Mouse (Mus musculus) fat pad, adult 2 months (tissue): Measurements from ENCODE around the gene Fmo1.
"Not testable (repeated sequence)": the region's sequence is repeated elsewhere in the genome, so short reads cannot be mapped to it uniquely, and the experiment has no call there.

Source experiments
- DNase-seq: peaks from one replicate; pipeline ENCODE4 v3.0.0-alpha.2; 2011; ENCODE audit warnings: low read depth, low spot score; ENCODE audit errors: extremely low read depth

Fmo1 gene

DNA sequence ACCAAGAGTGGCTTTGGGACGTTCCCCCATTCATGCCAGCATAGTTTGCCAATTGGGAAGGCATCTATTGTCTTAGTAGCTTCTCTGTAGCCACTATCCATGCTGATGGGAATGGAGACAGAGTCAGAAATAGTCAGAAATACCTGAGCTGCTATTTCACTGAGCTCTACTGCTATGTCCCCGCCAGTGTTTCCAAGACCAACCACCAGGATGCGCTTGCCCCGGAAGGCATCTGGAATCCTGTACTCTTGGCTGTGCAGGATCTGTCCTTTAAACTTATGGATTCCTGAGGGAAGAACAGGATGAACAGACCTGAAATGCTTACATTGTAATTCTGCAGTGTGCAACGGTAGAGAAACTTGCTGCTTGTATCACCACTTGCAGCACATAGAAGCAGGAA lies 61.4 kb downstream of the Fmo1 start:
- DNase-seq, result no peak

- no peak for DNase-seq
Measured at GRCm38 (mm10) chr1:162796441-162796840, 70.0 kb downstream of the Fmo1 start.

DNA sequence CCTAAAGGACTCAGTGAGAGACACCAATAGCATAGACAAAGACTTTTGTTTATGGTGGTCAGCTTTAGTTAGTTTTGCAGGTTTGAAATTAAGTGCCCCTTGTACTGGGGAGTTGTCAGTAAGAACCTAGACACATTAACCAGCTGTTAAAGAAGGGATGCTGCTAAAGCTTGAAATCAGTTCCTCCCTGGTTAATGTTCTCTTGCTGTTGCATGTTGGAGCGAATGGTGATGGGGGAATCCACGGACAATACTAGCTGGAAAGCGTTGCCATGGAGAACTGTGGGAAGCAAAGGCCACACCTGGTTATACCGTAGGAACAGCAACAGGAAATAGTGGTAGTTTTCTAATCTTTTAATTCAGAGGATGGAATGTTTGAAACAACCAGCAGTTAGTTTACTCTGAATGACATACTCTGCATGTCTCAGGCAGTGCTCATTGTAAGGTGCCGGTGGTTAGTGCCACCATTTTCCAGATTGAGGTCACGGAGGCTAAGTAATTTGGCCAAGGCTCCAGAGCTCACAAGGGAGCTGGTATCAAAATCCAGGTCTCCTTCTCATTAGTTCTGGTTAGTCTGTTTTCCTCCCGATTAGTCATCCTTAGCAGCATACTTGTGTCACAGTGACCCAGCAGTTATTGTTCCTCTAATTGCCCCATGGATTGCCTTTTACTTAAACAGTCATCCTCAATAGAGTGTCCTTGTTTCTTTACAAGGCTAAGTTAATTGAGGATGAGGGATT lies 73.9 kb downstream of the Fmo1 start:
- DNase-seq, result no peak

GRCm38 (mm10) chr1:162785222-162785621 lies 81.2 kb downstream of the Fmo1 start:
- no peak for DNase-seq

DNA sequence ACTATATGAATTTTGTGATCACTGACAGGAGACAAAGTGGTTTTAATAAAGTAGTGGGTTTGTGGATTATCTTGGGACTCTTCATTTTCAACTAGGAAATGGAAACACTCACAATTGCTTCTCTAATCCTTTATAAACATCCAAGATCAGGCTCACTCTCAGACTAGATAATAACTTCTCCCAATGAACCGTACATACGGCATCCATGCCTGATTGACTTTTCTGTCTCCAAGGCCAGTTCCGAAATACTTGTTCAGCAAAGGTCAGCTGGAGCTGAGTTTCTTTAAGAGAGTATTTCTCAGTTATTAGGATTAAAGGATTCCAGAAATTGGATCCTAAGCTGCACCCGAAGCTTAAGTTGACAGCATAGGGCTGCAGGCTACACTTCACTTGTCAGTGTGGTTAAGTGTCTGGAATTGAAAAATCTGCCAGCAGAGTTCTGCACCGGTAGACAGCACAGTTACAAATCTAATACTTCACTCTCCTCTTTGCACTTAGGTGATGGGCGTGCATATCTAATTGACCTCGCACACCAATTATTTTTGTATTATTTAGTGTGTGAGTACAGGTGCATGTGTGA lies 82.7 kb downstream of the Fmo1 start:
- no peak for DNase-seq

DNA sequence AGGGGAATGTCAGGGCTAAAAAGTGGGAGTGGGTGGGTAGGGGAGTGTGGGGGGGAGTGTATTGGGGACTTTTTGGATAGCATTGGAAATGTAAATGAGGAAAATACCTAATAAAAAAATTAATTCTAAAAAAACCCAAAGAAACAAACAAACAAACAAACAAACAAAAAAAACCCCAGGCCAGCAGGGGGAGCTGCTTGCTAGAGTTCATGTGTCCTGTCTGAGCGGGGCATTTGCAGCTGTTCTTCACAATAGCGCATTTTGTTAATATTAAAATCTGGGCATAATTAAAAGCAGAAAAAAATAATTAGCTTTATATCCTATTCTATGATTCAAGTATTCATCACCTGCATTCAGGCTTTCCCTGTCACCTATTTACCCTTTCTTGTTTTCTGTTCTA lies 85.4 kb downstream of the Fmo1 start:
- not testable (repeated sequence) for DNase-seq
